Mouse (Mus musculus) erythroblast, embryonic 14.5 days (primary cell): ENCODE data around the gene 4930402H24Rik.

Source experiments
- GATA1 ChIP-seq: IDR thresholded peaks from 2 replicates; pipeline ENCODE4 v1.6.1; 2012; ENCODE audit warnings: low read length, inconsistent platforms, mixed read lengths
- TAL1 ChIP-seq: IDR thresholded peaks from 3 replicates; pipeline ENCODE4 v1.6.1; 2012; ENCODE audit warnings: low read length, inconsistent platforms, mixed read lengths

DNA sequence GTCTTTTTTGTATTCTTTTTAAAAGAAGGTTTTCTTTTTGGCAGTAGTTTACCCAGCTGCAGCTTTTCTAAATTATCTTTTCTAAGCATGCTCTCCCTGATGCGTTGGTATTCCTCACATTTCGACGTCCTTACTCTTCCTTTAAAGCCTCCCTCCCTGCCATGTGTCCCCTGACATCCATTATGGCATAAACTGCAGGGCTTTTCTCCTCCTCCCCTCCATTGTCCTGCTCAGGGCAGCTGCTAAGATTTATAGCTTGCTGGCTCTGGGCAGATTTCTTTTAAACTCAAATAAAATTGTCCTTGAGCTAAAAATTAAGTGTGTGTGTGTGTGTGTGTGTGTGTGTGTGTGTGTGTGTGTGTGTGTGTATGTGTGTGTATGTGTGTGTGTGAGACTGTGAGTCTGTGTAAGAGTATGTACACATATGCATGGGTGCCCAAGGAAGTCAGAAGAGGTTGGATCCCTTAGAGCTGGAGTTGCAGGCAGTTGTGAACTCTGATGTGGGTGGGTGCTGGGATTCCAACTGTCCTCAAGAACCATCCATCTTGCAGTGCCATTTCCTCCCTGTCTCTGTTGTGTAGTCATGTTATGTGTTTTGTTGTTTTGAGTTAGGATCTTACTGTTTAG, 10.4 kb upstream of the 4930402H24Rik start:
- TF ChIP-seq GATA1 (no peak), TAL1 (no peak)
